Mouse (Mus musculus) ES-E14 (cell line): Measurements from ENCODE around the gene Apbb2. TPM values are rescaled to one million over a fixed set of nuclear protein-coding genes. Genes with fewer than 3 reads are reported as not detected.

Source experiments
- DNase-seq: peaks from one replicate; pipeline ENCODE4 v3.0.0-alpha.2; 2013; ENCODE audit warnings: low read depth, low spot score
- H3K27ac ChIP-seq: 2 replicates; pipeline ENCODE4 v1.5.1; 2012; ENCODE audit warnings: low read depth, mild to moderate bottlenecking, low read length, moderate library complexity, mixed read lengths; ENCODE audit not compliant: poor library complexity, insufficient read depth, severe bottlenecking
- H3K36me3 ChIP-seq: 2 replicates; pipeline ENCODE4 v1.6.1; 2012; ENCODE audit warnings: mild to moderate bottlenecking, low read length, moderate library complexity, mixed read lengths; ENCODE audit not compliant: control insufficient read depth, poor library complexity, insufficient read depth, severe bottlenecking
- H3K4me1 ChIP-seq, 2 experiments: fragments of 150-350 bp in 1 of 2; sonication (generic) in 1 of 2; 2 replicates each; pipeline ENCODE4 v1.6.1; 2012; ENCODE audit warnings: low read length in 2 of 2, mild to moderate bottlenecking in 1 of 2, mixed read lengths in 1 of 2; ENCODE audit not compliant: control insufficient read depth in 2 of 2, insufficient read depth in 2 of 2, poor library complexity in 1 of 2
- H3K4me3 ChIP-seq, 2 experiments: fragments of 150-350 bp in 1 of 2; sonication (generic) in 1 of 2; 2 replicates each; pipeline ENCODE4 v1.5.1; 2012; ENCODE audit warnings: low read length in 2 of 2, low read depth in 1 of 2, mild to moderate bottlenecking in 1 of 2, mixed read lengths in 1 of 2; ENCODE audit not compliant: insufficient read depth in 1 of 2, poor library complexity in 1 of 2, severe bottlenecking in 1 of 2
- H3K9ac ChIP-seq: 2 replicates; pipeline ENCODE4 v1.6.1; 2012; ENCODE audit warnings: low read depth, mild to moderate bottlenecking, low read length, mixed read lengths; ENCODE audit not compliant: poor library complexity, insufficient read depth, severe bottlenecking
- H3K9me3 ChIP-seq: fragments of 150-350 bp; sonication (generic); 2 replicates; pipeline ENCODE4 v1.6.1; 2012; ENCODE audit warnings: low read depth, mild to moderate bottlenecking, low read length; ENCODE audit not compliant: control insufficient read depth, insufficient read depth
- CHD2 ChIP-seq: IDR thresholded peaks from 2 replicates; pipeline ENCODE4 v1.6.1; 2014; ENCODE audit warnings: mild to moderate bottlenecking, low read depth, low read length, inconsistent platforms
- HCFC1 ChIP-seq: IDR thresholded peaks from 2 replicates; pipeline ENCODE4 v1.6.1; 2012; ENCODE audit warnings: low read length, inconsistent platforms, borderline replicate concordance; ENCODE audit not compliant: insufficient read depth
- MAFK ChIP-seq: IDR thresholded peaks from 2 replicates; pipeline ENCODE4 v1.6.1; 2014; ENCODE audit warnings: mild to moderate bottlenecking, low read depth, low read length, inconsistent platforms; ENCODE audit not compliant: insufficient read depth
- ZC3H11A ChIP-seq: IDR thresholded peaks from 2 replicates; pipeline ENCODE4 v1.6.1; 2012; ENCODE audit warnings: low read depth, mild to moderate bottlenecking, inconsistent platforms, low read length, borderline replicate concordance
- ZNF384 ChIP-seq: IDR thresholded peaks from 2 replicates; pipeline ENCODE4 v1.6.1; 2012; ENCODE audit warnings: low read depth, low read length, inconsistent platforms
- in situ Hi-C, 2 experiments: fragments of 600-800 bp; cut with MboI; formaldehyde crosslinking; loops; one replicate each; pipeline ENCODE4 v1.15.1; 2025; ENCODE audit warnings: low sequenced_read_pairs in 2 of 2, inconsistent platforms in 1 of 2; ENCODE audit not compliant: unreplicated experiment in 2 of 2
- total RNA-seq: library from RNA; depleted of rRNA; stranded (reverse); fragments of 300-350 nt; gene quantifications from 2 replicates; pipeline ENCODE4 v1.2.3, GENCODE M21; 2012

The Apbb2 gene
- total RNA-seq, 1 experiment, result 15.3 TPM

DNA sequence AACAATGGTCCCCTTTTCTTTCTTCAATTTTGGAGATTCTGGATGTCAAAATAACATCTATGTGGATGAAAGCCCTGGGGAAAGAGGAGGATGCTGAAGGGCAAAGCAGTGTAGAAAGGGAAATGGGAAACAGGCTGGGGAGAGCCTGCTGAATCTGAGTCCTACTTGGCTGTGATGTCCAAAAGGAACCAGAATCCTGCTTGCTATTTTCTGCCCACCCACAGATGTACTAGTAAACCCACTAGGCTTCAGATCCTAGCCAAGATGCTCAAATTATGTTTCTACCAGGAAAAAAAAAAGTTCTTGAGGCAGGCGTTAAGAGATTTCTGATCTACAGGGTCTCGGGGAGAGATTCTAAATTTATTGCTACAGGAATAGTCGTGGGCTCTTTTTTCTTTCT, 205.8 kb downstream of the Apbb2 start:
- no peak for TF ChIP-seq CHD2
- TF ChIP-seq HCFC1, result no peak
- no peak for TF ChIP-seq MAFK
- TF ChIP-seq ZC3H11A, result no peak
- TF ChIP-seq ZNF384, result no peak
- Histone ChIP-seq H3K9me3 (no peaks in the 10 kb centered on the region), H3K4me1 (peaks cover 0 to 3% of the 10 kb centered on the region in 2 experiments; a peak in 1 of 4 replicates), H3K9ac (no peak overlapping the region), H3K27ac (no peak overlapping the region), H3K4me3 (no peak overlapping the region), H3K36me3 (no peaks in the 10 kb centered on the region)
- no peak for DNase-seq
- in situ Hi-C loops, result no loop called here

DNA sequence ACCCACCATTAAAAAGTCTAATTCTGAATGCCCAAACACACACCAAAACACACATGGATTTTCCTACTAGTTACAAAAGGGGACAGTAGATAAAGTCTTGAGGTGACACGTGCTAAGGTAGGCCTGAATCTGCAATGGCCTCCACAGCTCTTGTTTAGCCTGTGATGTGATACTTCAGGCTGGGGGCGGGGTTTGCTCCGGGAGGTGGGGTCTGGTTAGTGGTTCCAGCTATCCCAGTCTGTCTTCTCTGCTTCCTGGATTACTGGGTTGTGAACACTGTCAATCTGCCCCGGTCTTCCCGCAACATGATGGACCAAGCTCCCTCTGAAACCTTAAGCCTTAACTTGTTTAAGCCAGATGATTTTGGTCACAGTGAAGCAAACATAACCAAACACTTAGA, 210.0 kb downstream of the Apbb2 start:
- Histone ChIP-seq H3K36me3 (no peaks in the 10 kb centered on the region; the same call in 1 of the 2 replicates), H3K4me1 (0 out of 4 replicates have a peak, but pooled peaks cover 0 to 2% of the 10 kb centered on the region in 2 experiments), H3K4me3 (no peak overlapping the region), H3K9me3 (no peaks in the 10 kb centered on the region), H3K9ac (no peak overlapping the region; the same call in 1 of the 2 replicates), H3K27ac (no peak overlapping the region)
- TF ChIP-seq ZNF384 (no peak), CHD2 (no peak), MAFK (no peak), HCFC1 (no peak), ZC3H11A (no peak)
- in situ Hi-C loops, result no loop called here
- DNase-seq, result no peak

DNA sequence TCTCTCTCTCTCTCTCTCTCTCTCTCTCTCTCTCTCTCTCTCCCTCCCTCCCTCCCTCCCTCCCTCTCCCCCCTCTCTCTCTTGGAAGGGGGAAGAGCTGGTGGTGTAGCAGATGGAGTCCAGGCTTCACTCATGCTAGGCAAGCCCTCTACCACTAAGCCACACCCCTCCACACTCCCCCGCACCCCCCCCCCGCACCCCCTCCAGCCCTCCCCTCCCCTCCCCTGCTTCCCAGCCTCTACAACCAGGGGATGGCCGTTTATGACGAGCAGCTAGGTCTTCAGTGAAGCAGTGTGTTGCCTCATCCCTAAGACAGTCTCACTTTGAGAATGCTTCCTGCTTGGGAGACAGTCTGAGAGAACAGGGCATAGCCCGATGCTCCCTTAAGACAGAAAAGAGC, 210.6 kb downstream of the Apbb2 start:
- no peak for DNase-seq
- H3K36me3 ChIP-seq, result no peaks in the 10 kb centered on the region; the same call in 1 of the 2 replicates
- TF ChIP-seq ZNF384, result no peak
- no peak for TF ChIP-seq MAFK
- TF ChIP-seq HCFC1, result no peak
- no peak for TF ChIP-seq CHD2
- no peak for TF ChIP-seq ZC3H11A
- no peak overlapping the region for H3K9ac ChIP-seq
- no peak overlapping the region for H3K4me3 ChIP-seq
- 0 out of 4 replicates have a peak, but pooled peaks cover 0 to 2% of the 10 kb centered on the region in 2 experiments for H3K4me1 ChIP-seq
- in situ Hi-C loops, result no loop called here
- no peak overlapping the region for H3K27ac ChIP-seq
- H3K9me3 ChIP-seq, result no peaks in the 10 kb centered on the region

GRCm38 (mm10) chr5:66406431-66406830, 212.2 kb downstream of the Apbb2 start:
- H3K36me3 ChIP-seq, result no peaks in the 10 kb centered on the region; the same call in 1 of the 2 replicates
- TF ChIP-seq MAFK (no peak), CHD2 (no peak), ZC3H11A (no peak), ZNF384 (no peak)
- no peak for DNase-seq

GRCm38 (mm10) chr5:66405731-66406399, 212.7 kb downstream of the Apbb2 start:
- in situ Hi-C loops, result no loop called here
- Histone ChIP-seq H3K9me3 (no peaks in the 10 kb centered on the region), H3K4me1 (0 out of 4 replicates have a peak, but pooled peaks cover 0 to 2% of the 10 kb centered on the region in 2 experiments), H3K4me3 (no peak overlapping the region), H3K9ac (no peak overlapping the region), H3K27ac (no peak overlapping the region), H3K36me3 (no peaks in the 10 kb centered on the region; the same call in 1 of the 2 replicates)
- no peak for DNase-seq
- TF ChIP-seq HCFC1 (no peak), ZC3H11A (no peak), CHD2 (no peak), ZNF384 (no peak), MAFK (no peak)

More at GRCm38 (mm10) chr5:66406431-66406830, 212.2 kb downstream of the Apbb2 start:
- Histone ChIP-seq H3K4me3 (no peak overlapping the region), H3K4me1 (0 out of 4 replicates have a peak, but pooled peaks cover 0 to 2% of the 10 kb centered on the region in 2 experiments), H3K9me3 (no peaks in the 10 kb centered on the region), H3K27ac (no peak overlapping the region), H3K9ac (no peak overlapping the region)
- in situ Hi-C loops, result no loop called here
